Mouse (Mus musculus) kidney, embryonic 16.5 days (tissue): ENCODE results near the gene Clock. TPM values are rescaled to one million over a fixed set of nuclear protein-coding genes. Genes with fewer than 3 reads are reported as not detected.

ENCODE experiments used
- ATAC-seq: fragments of 200-750 bp; cut with Nextera tagmentation; 2 replicates; pipeline ENCODE4 v1.8.0; 2017; ENCODE audit warnings: moderate TSS enrichment; ENCODE audit not compliant: low FRiP score, low TSS enrichment
- H3K27ac ChIP-seq: fragments of 300-500 bp; sonication (generic); 2 replicates; pipeline ENCODE4 v1.5.1; 2014; ENCODE audit warnings: low read length
- H3K27me3 ChIP-seq: fragments of 300-500 bp; sonication (generic); 2 replicates; pipeline ENCODE4 v1.6.1; 2014; ENCODE audit warnings: low read length, control low read depth, mixed read lengths; ENCODE audit not compliant: insufficient read depth
- H3K36me3 ChIP-seq: fragments of 300-500 bp; sonication (generic); 2 replicates; pipeline ENCODE4 v1.6.1; 2014; ENCODE audit warnings: low read length, control low read depth, mixed read lengths; ENCODE audit not compliant: insufficient read depth
- H3K4me1 ChIP-seq: fragments of 300-500 bp; sonication (generic); 2 replicates; pipeline ENCODE4 v1.6.1; 2014; ENCODE audit warnings: low read length, control low read depth, mixed read lengths; ENCODE audit not compliant: insufficient read depth
- H3K4me2 ChIP-seq: fragments of 300-500 bp; sonication (generic); replicated peaks from 2 replicates; pipeline ENCODE4 v1.6.1; 2014; ENCODE audit warnings: low read depth, low read length
- H3K4me3 ChIP-seq: fragments of 300-500 bp; sonication (generic); 2 replicates; pipeline ENCODE4 v1.5.1; 2014; ENCODE audit warnings: mild to moderate bottlenecking, low read length
- H3K9ac ChIP-seq: fragments of 300-500 bp; sonication (generic); replicated peaks from 2 replicates; pipeline ENCODE4 v1.6.1; 2014; ENCODE audit warnings: low read length
- H3K9me3 ChIP-seq: fragments of 300-500 bp; sonication (generic); 2 replicates; pipeline ENCODE4 v1.6.1; 2016; ENCODE audit warnings: low read length, control low read depth
- WGBS: fragments of 180-500 bp; shearing (Covaris S2); extraction: QIAGEN DNeasy Blood & Tissue Kit; methylation state at CpG from one replicate; pipeline ENCODE4 v1.1.7; 2014; 5-methylcytosine and 5-hydroxymethylcytosine counted together
- polyA plus RNA-seq: library from polyadenylated mRNA; unstranded; fragments of >200 nt; fragmentation: Nextera tagmentation; extraction: Ambion mirVana; gene quantifications from 2 replicates; pipeline ENCODE4 v1.2.1, GENCODE M21; 2015

The Clock gene
- polyA plus RNA-seq, 1 experiment from 2014 or later = 9.4 TPM

GRCm38 (mm10) chr5:76231171-76231855, 73.3 kb downstream of the Clock start:
- no peak overlapping the region for H3K27ac ChIP-seq
- no peaks in the 10 kb centered on the region for H3K9me3 ChIP-seq
- no peak overlapping the region for H3K4me2 ChIP-seq
- no peak for ATAC-seq
- no peaks in the 10 kb centered on the region for H3K4me1 ChIP-seq
- H3K36me3 ChIP-seq = peaks cover 49% of the 10 kb centered on the region
- H3K9ac ChIP-seq = no peak overlapping the region
- WGBS = 91% methylated on average over 13 of the region's 13 CpGs
- no peak overlapping the region for H3K4me3 ChIP-seq
- H3K27me3 ChIP-seq = no peaks in the 10 kb centered on the region

GRCm38 (mm10) chr5:76216691-76217090, 87.9 kb downstream of the Clock start:
- Histone ChIP-seq H3K36me3 (peaks cover 15% of the 10 kb centered on the region; the same call in 1 of the 2 replicates), H3K9me3 (no peaks in the 10 kb centered on the region), H3K27ac (no peak overlapping the region), H3K9ac (no peak overlapping the region), H3K4me1 (no peaks in the 10 kb centered on the region), H3K27me3 (no peaks in the 10 kb centered on the region), H3K4me3 (no peak overlapping the region), H3K4me2 (no peak overlapping the region)
- ATAC-seq = no peak
- WGBS = 71% methylated on average over 6 of the region's 6 CpGs

- H3K9ac ChIP-seq = no peak overlapping the region
- H3K4me1 ChIP-seq = no peaks in the 10 kb centered on the region
- H3K36me3 ChIP-seq = peaks cover 48% of the 10 kb centered on the region
- WGBS = 94% methylated on average over 5 of the region's 5 CpGs
- H3K27me3 ChIP-seq = no peaks in the 10 kb centered on the region
- no peak overlapping the region for H3K4me3 ChIP-seq
- no peak overlapping the region for H3K4me2 ChIP-seq
- ATAC-seq = no peak
- H3K27ac ChIP-seq = no peak overlapping the region
- no peaks in the 10 kb centered on the region for H3K9me3 ChIP-seq
Observed at GRCm38 (mm10) chr5:76208066-76208465, 96.5 kb downstream of the Clock start.

GRCm38 (mm10) chr5:76205886-76206285, 98.7 kb downstream of the Clock start:
- ATAC-seq = no peak
- Histone ChIP-seq H3K4me1 (no peaks in the 10 kb centered on the region), H3K4me3 (no peak overlapping the region), H3K9ac (no peak overlapping the region), H3K27ac (no peak overlapping the region), H3K27me3 (no peaks in the 10 kb centered on the region), H3K9me3 (no peaks in the 10 kb centered on the region), H3K36me3 (peaks cover 53% of the 10 kb centered on the region), H3K4me2 (no peak overlapping the region)
- WGBS = 78% methylated on average over 2 of the region's 2 CpGs

GRCm38 (mm10) chr5:76203171-76203570, 101.4 kb downstream of the Clock start:
- 92% methylated on average over 3 of the region's 3 CpGs for WGBS
- H3K27ac ChIP-seq = no peak overlapping the region
- no peak for ATAC-seq

GRCm38 (mm10) chr5:76199346-76199745, 105.2 kb downstream of the Clock start:
- H3K36me3 ChIP-seq = peaks cover 34% of the 10 kb centered on the region

More at GRCm38 (mm10) chr5:76203171-76203570, 101.4 kb downstream of the Clock start:
- Histone ChIP-seq H3K9me3 (no peaks in the 10 kb centered on the region), H3K9ac (no peak overlapping the region), H3K4me1 (no peaks in the 10 kb centered on the region), H3K36me3 (peaks cover 57% of the 10 kb centered on the region), H3K27me3 (no peaks in the 10 kb centered on the region), H3K4me3 (no peak overlapping the region), H3K4me2 (no peak overlapping the region)

GRCm38 (mm10) chr5:76194377-76194945, 110.1 kb downstream of the Clock start:
- ATAC-seq = no peak
- Histone ChIP-seq H3K4me1 (peaks cover 10% of the 10 kb centered on the region; the same call in 1 of the 2 replicates), H3K4me2 (no peak overlapping the region), H3K9me3 (no peaks in the 10 kb centered on the region), H3K4me3 (no peak overlapping the region), H3K27ac (no peak overlapping the region), H3K9ac (no peak overlapping the region), H3K27me3 (no peaks in the 10 kb centered on the region), H3K36me3 (peaks cover 13% of the 10 kb centered on the region; the same call in 1 of the 2 replicates)
- 66% methylated on average over 6 of the region's 6 CpGs for WGBS

More at GRCm38 (mm10) chr5:76199346-76199745, 105.2 kb downstream of the Clock start:
- WGBS = 93% methylated on average over 13 of the region's 13 CpGs
- no peak overlapping the region for H3K4me2 ChIP-seq
- no peaks in the 10 kb centered on the region for H3K9me3 ChIP-seq
- H3K27ac ChIP-seq = no peak overlapping the region
- no peak overlapping the region for H3K4me3 ChIP-seq
- H3K27me3 ChIP-seq = no peaks in the 10 kb centered on the region
- no peak for ATAC-seq
- no peaks in the 10 kb centered on the region for H3K4me1 ChIP-seq
- H3K9ac ChIP-seq = no peak overlapping the region

- Histone ChIP-seq H3K4me3 (no peak overlapping the region), H3K4me1 (peaks cover 17% of the 10 kb centered on the region; the same call in 1 of the 2 replicates), H3K4me2 (no peak overlapping the region), H3K27me3 (no peaks in the 10 kb centered on the region), H3K9ac (no peak overlapping the region), H3K9me3 (no peaks in the 10 kb centered on the region), H3K27ac (no peak overlapping the region), H3K36me3 (peaks cover 10% of the 10 kb centered on the region; the same call in 1 of the 2 replicates)
- ATAC-seq = no peak
Observed at GRCm38 (mm10) chr5:76193075-76193474, 111.5 kb downstream of the Clock start.

- Histone ChIP-seq H3K27me3 (no peaks in the 10 kb centered on the region), H3K9ac (no peak overlapping the region), H3K27ac (no peak overlapping the region), H3K9me3 (no peaks in the 10 kb centered on the region), H3K36me3 (peaks cover 4% of the 10 kb centered on the region; the same call in 1 of the 2 replicates), H3K4me3 (no peak overlapping the region), H3K4me1 (peaks cover 28% of the 10 kb centered on the region), H3K4me2 (no peak overlapping the region)
- WGBS = 88% methylated on average over 4 of the region's 4 CpGs
- no peak for ATAC-seq
Observed at GRCm38 (mm10) chr5:76190609-76191008, 114.0 kb downstream of the Clock start.

- Histone ChIP-seq H3K27me3 (no peaks in the 10 kb centered on the region), H3K9ac (no peak overlapping the region), H3K4me2 (no peak overlapping the region), H3K36me3 (no peaks in the 10 kb centered on the region), H3K4me1 (peaks cover 41% of the 10 kb centered on the region), H3K27ac (no peak overlapping the region), H3K9me3 (no peaks in the 10 kb centered on the region), H3K4me3 (no peak overlapping the region)
- ATAC-seq = no peak
- 87% methylated on average over 5 of the region's 5 CpGs for WGBS
Observed at GRCm38 (mm10) chr5:76187885-76188284, 116.7 kb downstream of the Clock start.
